Mouse (Mus musculus) CH12.LX (cell line): Measurements from ENCODE around the gene Nol9. TPM values are rescaled to one million over a fixed set of nuclear protein-coding genes. Genes with fewer than 3 reads are reported as not detected.

ENCODE experiments used
- DNase-seq: peaks from one replicate; pipeline ENCODE4 v3.0.0-alpha.2; 2013; ENCODE audit errors: extremely low read depth
- H3K27ac ChIP-seq: 2 replicates; pipeline ENCODE4 v1.5.1; 2012; ENCODE audit warnings: low read depth, mild to moderate bottlenecking, control low read depth, moderate library complexity; ENCODE audit not compliant: insufficient read depth
- H3K27me3 ChIP-seq: replicated peaks from 2 replicates; pipeline ENCODE3; 2012; ENCODE audit warnings: inconsistent platforms
- H3K36me3 ChIP-seq, 2 experiments: replicated peaks in 1 of 2; 2 replicates each; pipeline versions ENCODE3 to v1.6.1; 2012; ENCODE audit warnings: inconsistent platforms in 1 of 2, low read length in 1 of 2, mild to moderate bottlenecking in 1 of 2, mixed read lengths in 1 of 2, moderate library complexity in 1 of 2; ENCODE audit not compliant: control insufficient read depth in 1 of 2, insufficient read depth in 1 of 2
- H3K4me1 ChIP-seq, 2 experiments: 2 replicates each; pipeline ENCODE4 v1.6.1; 2012; ENCODE audit warnings: inconsistent platforms in 1 of 2, moderate library complexity in 1 of 2; ENCODE audit not compliant: insufficient read depth in 2 of 2, control insufficient read depth in 1 of 2
- H3K4me2 ChIP-seq: 2 replicates; pipeline ENCODE4 v1.6.1; 2012; ENCODE audit warnings: low read depth, mild to moderate bottlenecking, control low read depth; ENCODE audit not compliant: poor library complexity, insufficient read depth, severe bottlenecking
- H3K4me3 ChIP-seq, 3 experiments: fragments of 150-350 bp in 1 of 3; sonication (generic) in 1 of 3; replicated peaks in 1 of 3; 2 replicates each; pipeline versions ENCODE3 to v1.5.1; 2011 to 2012; ENCODE audit warnings: low read depth in 2 of 3, low read length in 2 of 3, mild to moderate bottlenecking in 2 of 3, moderate library complexity in 2 of 3, control low read depth in 1 of 3, improper control_type of control experiment in 1 of 3, inconsistent platforms in 1 of 3, mixed read lengths in 1 of 3; ENCODE audit not compliant: poor library complexity in 1 of 3
- H3K79me2 ChIP-seq: replicated peaks from 2 replicates; pipeline ENCODE4 v1.6.1; 2012; ENCODE audit warnings: mild to moderate bottlenecking, moderate library complexity; ENCODE audit not compliant: control insufficient read depth, poor library complexity, insufficient read depth, severe bottlenecking; ENCODE audit errors: extremely low read depth
- H3K9ac ChIP-seq: 2 replicates; pipeline ENCODE4 v1.6.1; 2012; ENCODE audit warnings: low read depth, mild to moderate bottlenecking, control low read depth, moderate library complexity; ENCODE audit not compliant: insufficient read depth
- H3K9me3 ChIP-seq: replicated peaks from 2 replicates; pipeline ENCODE3; 2012; ENCODE audit warnings: low read length, inconsistent platforms, mixed read lengths
- BHLHE40 ChIP-seq: IDR thresholded peaks from 2 replicates; pipeline ENCODE4 v1.6.1; 2011; ENCODE audit warnings: mild to moderate bottlenecking, low read depth, low read length, improper control_type of control experiment
- CHD1 ChIP-seq: IDR thresholded peaks from 2 replicates; pipeline ENCODE4 v1.6.1; 2012; ENCODE audit warnings: low read depth, low read length, improper control_type of control experiment, inconsistent platforms
- CHD2 ChIP-seq: IDR thresholded peaks from 2 replicates; pipeline ENCODE4 v1.6.1; 2011; ENCODE audit warnings: low read length, improper control_type of control experiment
- CTCF ChIP-seq, 2 experiments: IDR thresholded peaks in 1 of 2; conservative IDR thresholded peaks in 1 of 2; 2 replicates each; pipeline ENCODE4 v1.5.1; 2011 to 2012; ENCODE audit warnings: low read depth in 2 of 2, low read length in 2 of 2, improper control_type of control experiment in 1 of 2, inconsistent platforms in 1 of 2, mild to moderate bottlenecking in 1 of 2, moderate library complexity in 1 of 2
- E2F4 ChIP-seq: IDR thresholded peaks from 2 replicates; pipeline ENCODE4 v1.6.1; 2011; ENCODE audit warnings: low read depth, low read length, improper control_type of control experiment; ENCODE audit not compliant: insufficient replicate concordance
- ELF1 ChIP-seq: IDR thresholded peaks from 2 replicates; pipeline ENCODE4 v1.6.1; 2014; ENCODE audit warnings: low read depth, mild to moderate bottlenecking, inconsistent platforms, low read length, improper control_type of control experiment
- EP300 ChIP-seq: IDR thresholded peaks from 2 replicates; pipeline ENCODE4 v1.6.1; 2011; ENCODE audit warnings: low read length, improper control_type of control experiment
- ETS1 ChIP-seq: conservative IDR thresholded peaks from 2 replicates; pipeline ENCODE4 v1.6.1; 2012; ENCODE audit warnings: low read depth, mild to moderate bottlenecking, inconsistent platforms, low read length, improper control_type of control experiment, moderate library complexity
- IRF4 ChIP-seq: IDR thresholded peaks from 2 replicates; pipeline ENCODE4 v1.6.1; 2014; ENCODE audit warnings: low read depth, mild to moderate bottlenecking, inconsistent platforms, low read length, improper control_type of control experiment
- JUN ChIP-seq: IDR thresholded peaks from 2 replicates; pipeline ENCODE4 v1.6.1; 2011; ENCODE audit warnings: low read depth, mild to moderate bottlenecking, low read length, improper control_type of control experiment, moderate library complexity; ENCODE audit not compliant: insufficient read depth
- JUND ChIP-seq: conservative IDR thresholded peaks from 2 replicates; pipeline ENCODE4 v1.6.1; 2011; ENCODE audit warnings: low read depth, low read length, improper control_type of control experiment
- KAT2A ChIP-seq: IDR thresholded peaks from 2 replicates; pipeline ENCODE4 v1.6.1; 2012; ENCODE audit warnings: low read length, improper control_type of control experiment, inconsistent platforms; ENCODE audit not compliant: insufficient replicate concordance
- MAFK ChIP-seq: IDR thresholded peaks from 2 replicates; pipeline ENCODE4 v1.6.1; 2011; ENCODE audit warnings: low read length, improper control_type of control experiment; ENCODE audit not compliant: insufficient replicate concordance
- MAX ChIP-seq: IDR thresholded peaks from 2 replicates; pipeline ENCODE4 v1.6.1; 2011; ENCODE audit warnings: low read length, improper control_type of control experiment
- MEF2A ChIP-seq: IDR thresholded peaks from 2 replicates; pipeline ENCODE4 v1.6.1; 2014; ENCODE audit warnings: low read depth, mild to moderate bottlenecking, inconsistent platforms, low read length, improper control_type of control experiment, borderline replicate concordance
- MXI1 ChIP-seq: IDR thresholded peaks from 2 replicates; pipeline ENCODE4 v1.6.1; 2011; ENCODE audit warnings: mild to moderate bottlenecking, low read depth, low read length, improper control_type of control experiment
- NELFE ChIP-seq: IDR thresholded peaks from 2 replicates; pipeline ENCODE4 v1.6.1; 2011; ENCODE audit warnings: low read depth, low read length, improper control_type of control experiment
- PAX5 ChIP-seq: IDR thresholded peaks from 2 replicates; pipeline ENCODE4 v1.6.1; 2012; ENCODE audit warnings: low read length, inconsistent platforms, mixed read lengths
- POLR2AphosphoS2 ChIP-seq: IDR thresholded peaks from 2 replicates; pipeline ENCODE4 v1.6.1; 2011; ENCODE audit warnings: low read depth, low read length, improper control_type of control experiment
- RAD21 ChIP-seq: IDR thresholded peaks from 2 replicates; pipeline ENCODE4 v1.6.1; 2011; ENCODE audit warnings: low read depth, mild to moderate bottlenecking, low read length, improper control_type of control experiment, moderate library complexity
- RCOR1 ChIP-seq: conservative IDR thresholded peaks from 2 replicates; pipeline ENCODE4 v1.6.1; 2012; ENCODE audit warnings: low read depth, mild to moderate bottlenecking, inconsistent platforms, low read length, improper control_type of control experiment
- SIN3A ChIP-seq: IDR thresholded peaks from 2 replicates; pipeline ENCODE4 v1.6.1; 2012; ENCODE audit warnings: low read length, improper control_type of control experiment, inconsistent platforms
- TBP ChIP-seq: conservative IDR thresholded peaks from 2 replicates; pipeline ENCODE4 v1.6.1; 2011; ENCODE audit warnings: low read depth, low read length, improper control_type of control experiment
- UBTF ChIP-seq: IDR thresholded peaks from 2 replicates; pipeline ENCODE4 v1.6.1; 2012; ENCODE audit warnings: low read depth, mild to moderate bottlenecking, inconsistent platforms, low read length, improper control_type of control experiment, moderate library complexity
- USF2 ChIP-seq: conservative IDR thresholded peaks from 2 replicates; pipeline ENCODE4 v1.6.1; 2011; ENCODE audit warnings: low read depth, low read length, improper control_type of control experiment
- ZMIZ1 ChIP-seq: IDR thresholded peaks from 2 replicates; pipeline ENCODE4 v1.6.1; 2012; ENCODE audit warnings: low read depth, mild to moderate bottlenecking, inconsistent platforms, low read length, improper control_type of control experiment
- dilution Hi-C: fragments of 300-500 bp; cut with MboI; formaldehyde crosslinking; loops from 2 replicates; pipeline ENCODE4 v1.14.3; 2020; ENCODE audit warnings: low sequenced_read_pairs; ENCODE audit not compliant: extremely low pct_unique_long_range_greater_than_20kb, extremely low pct_ligation_motif_present
- in situ Hi-C: fragments of 300-500 bp; cut with MboI; formaldehyde crosslinking; loops from 3 replicates; pipeline ENCODE4 v1.14.3; 2019; ENCODE audit warnings: low sequenced_read_pairs, low pct_ligation_motif_present, low pct_unique_long_range_greater_than_20kb, mixed read lengths
- polyA plus RNA-seq: library from polyadenylated mRNA; unstranded; fragments of >175 nt; gene quantifications from 2 replicates; pipeline ENCODE4 v1.2.1, GENCODE M21; 2012; ENCODE audit warnings: low read depth; ENCODE audit not compliant: insufficient read length
- total RNA-seq, 2 experiments: library from RNA; depleted of rRNA; stranded (reverse); fragments of 300-350 nt in 1 of 2; fragments of >200 nt in 1 of 2; gene quantifications; 2 replicates each; pipeline ENCODE4 v1.2.3; 2012 to 2014

Gene Nol9
- total and polyA plus RNA-seq, 3 experiments, result 44.7 to 60.5 (median 44.8) TPM

GRCm38 (mm10) chr4:152074548-152074947 is 35.4 kb downstream of the Nol9 start:
- H3K4me1 ChIP-seq, result peaks cover 10 to 12% of the 10 kb centered on the region in 2 experiments
- dilution Hi-C loops, result no loop called here
- no peak overlapping the region for H3K4me3 ChIP-seq
- TF ChIP-seq NELFE (no peak), TBP (no peak), RCOR1 (no peak), CHD1 (no peak), BHLHE40 (no peak), MXI1 (no peak), MEF2A (no peak), ELF1 (no peak), UBTF (no peak), ETS1 (no peak), KAT2A (no peak), PAX5 (no peak), EP300 (no peak), E2F4 (no peak), ZMIZ1 (no peak), POLR2AphosphoS2 (no peak), CTCF (conservative IDR thresholded peaks at IDR 0.05 in 1 of 2, IDR thresholded peaks at IDR 0.05 in 1 of 2; ENCODE audit: low read depth in 2 of 2, low read length in 2 of 2) (no peak; a peak in 1 of 4 replicates), MAFK (no peak)
- TF ChIP-seq, all 38 proteins: peak for 0
- no peak overlapping the region for H3K9ac ChIP-seq
- H3K27ac ChIP-seq, result no peak overlapping the region
- H3K79me2 ChIP-seq, result no peaks in the 10 kb centered on the region
- H3K27me3 ChIP-seq, result peaks cover 17% of the 10 kb centered on the region
- no peaks in the 10 kb centered on the region for H3K36me3 ChIP-seq
- in situ Hi-C loops, result no loop called here
- H3K4me2 ChIP-seq, result no peak overlapping the region
- no peak for DNase-seq
- H3K9me3 ChIP-seq, result peaks cover 5% of the 10 kb centered on the region

DNA sequence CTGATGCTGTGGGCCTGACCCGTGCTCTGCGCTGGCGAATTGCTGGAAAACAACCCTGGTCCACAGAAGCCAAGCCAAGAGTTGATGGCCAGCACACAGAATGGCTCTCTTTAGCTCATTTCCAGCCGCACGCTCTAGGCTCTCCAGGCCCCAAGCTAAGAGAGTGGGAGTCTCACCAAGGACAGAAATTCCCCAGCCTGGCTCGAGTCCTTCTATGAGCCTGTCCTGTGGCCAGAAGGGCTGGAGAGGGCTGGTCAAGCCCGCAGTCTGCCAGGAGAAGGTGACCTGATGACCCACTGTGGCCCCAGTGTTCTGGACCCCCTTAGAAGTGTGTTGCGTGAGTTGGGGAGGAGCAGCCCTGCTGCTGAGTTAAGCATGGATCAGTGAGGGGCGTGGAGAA is 38.1 kb downstream of the Nol9 start:
- DNase-seq, result no peak
- Histone ChIP-seq H3K4me1 (peaks cover 7 to 13% of the 10 kb centered on the region in 2 experiments; a peak in 3 of 4 replicates), H3K36me3 (no peaks in the 10 kb centered on the region), H3K9me3 (peaks cover 5% of the 10 kb centered on the region), H3K4me2 (no peak overlapping the region), H3K79me2 (no peaks in the 10 kb centered on the region)
- TF ChIP-seq ZMIZ1 (no peak), IRF4 (no peak), USF2 (no peak), RAD21 (no peak), SIN3A (no peak), JUND (no peak), UBTF (no peak), JUN (no peak), CHD1 (no peak), TBP (no peak), ELF1 (no peak), MAX (no peak), MEF2A (no peak), CHD2 (no peak)
- TF ChIP-seq, all 38 proteins: peak for 0
- in situ Hi-C loops (loop anchor here (5.0 kb wide), 1 partner anchor 35 kb away; no protein-coding TSS in a partner anchor), dilution Hi-C loops (no loop called here)
- Histone ChIP-seq H3K27me3 (peaks cover 24% of the 10 kb centered on the region), H3K27ac (no peak overlapping the region), H3K9ac (no peak overlapping the region), H3K4me3 (no peak overlapping the region)
